Mouse (Mus musculus): Measurements from ENCODE around the gene Dab1. TPM values are rescaled to one million over a fixed set of nuclear protein-coding genes. Genes with fewer than 3 reads are reported as not detected.

Dab1 gene
- total and polyA plus RNA-seq, 3 experiments: not detected

DNA sequence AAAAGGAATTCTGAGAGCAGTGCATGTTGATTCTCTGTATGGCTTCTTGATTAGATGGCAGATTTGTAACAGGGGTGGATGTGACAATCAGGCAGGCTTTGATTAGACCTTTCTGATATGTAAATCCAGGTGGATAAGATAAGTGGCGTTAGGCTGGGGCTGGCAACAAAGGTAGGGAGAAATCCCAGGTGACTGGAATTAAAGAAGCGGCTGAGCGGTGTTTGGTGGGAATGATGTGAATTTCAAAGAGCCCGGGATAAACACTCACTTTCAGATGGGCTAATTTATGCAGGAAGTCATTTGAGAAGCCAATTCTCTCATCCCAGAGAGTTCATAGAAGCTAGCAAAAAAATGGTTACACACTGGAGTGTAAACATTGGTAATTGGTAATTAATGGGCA, 598.2 kb downstream of the Dab1 start:
- DNase-seq (ENCODE audit: low read depth, low spot score): no peak
- H3K4me3 ChIP-seq (ENCODE audit: control insufficient read depth in 1 of 2, insufficient read depth in 1 of 2, low read depth in 2 of 2, low read length in 2 of 2): no peak overlapping the region
- no peaks in the 10 kb centered on the region for H3K9me3 ChIP-seq (replicated peaks; ENCODE audit: insufficient read depth, low read length)
- no peaks in the 10 kb centered on the region for H3K79me2 ChIP-seq (ENCODE audit: control insufficient read depth, insufficient read depth, low read length, poor library complexity)
- H3K27ac ChIP-seq (ENCODE audit: control insufficient read depth, low read depth, low read length): no peak overlapping the region
- H3K4me1 ChIP-seq (ENCODE audit: control insufficient read depth in 1 of 2, insufficient read depth in 2 of 2, low read length in 2 of 2): no peaks in the 10 kb centered on the region
- no peaks in the 10 kb centered on the region for H3K27me3 ChIP-seq (ENCODE audit: control insufficient read depth in 1 of 2, insufficient read depth in 2 of 2, low read length in 2 of 2)
- no peaks in the 10 kb centered on the region for H3K36me3 ChIP-seq (ENCODE audit: control insufficient read depth in 1 of 2, insufficient read depth in 2 of 2, low read length in 2 of 2)
- TF ChIP-seq JUND (IDR thresholded peaks at IDR 0.05; ENCODE audit: low read depth, low read length) (no peak), MYB (IDR thresholded peaks at IDR 0.05; ENCODE audit: low read depth, low read length) (no peak), USF2 (IDR thresholded peaks at IDR 0.05; ENCODE audit: borderline replicate concordance in 1 of 2, insufficient read depth in 1 of 2, low read depth in 1 of 2, low read length in 2 of 2) (no peak), TBP (IDR thresholded peaks at IDR 0.05; ENCODE audit: low read depth, low read length) (no peak), GATA1 (IDR thresholded peaks at IDR 0.05; ENCODE audit: low read depth, low read length) (no peak), ZNF384 (IDR thresholded peaks at IDR 0.05; ENCODE audit: low read depth, low read length) (no peak), BHLHE40 (IDR thresholded peaks at IDR 0.05; ENCODE audit: borderline replicate concordance, low read depth, low read length) (no peak), TAL1 (IDR thresholded peaks at IDR 0.05; ENCODE audit: low read length) (no peak), POLR2A (IDR thresholded peaks at IDR 0.05; ENCODE audit: control insufficient read depth in 1 of 2, insufficient read depth in 1 of 2, low read depth in 1 of 2, low read length in 2 of 2, poor library complexity in 1 of 2) (no peak), USF1 (IDR thresholded peaks at IDR 0.05; ENCODE audit: low read depth, low read length) (no peak), UBTF (IDR thresholded peaks at IDR 0.05; ENCODE audit: borderline replicate concordance, insufficient read depth, low read depth, low read length) (no peak), ETS1 (IDR thresholded peaks at IDR 0.05; ENCODE audit: low read depth, low read length) (no peak), MXI1 (IDR thresholded peaks at IDR 0.05; ENCODE audit: low read depth, low read length) (no peak), CHD2 (IDR thresholded peaks at IDR 0.05; ENCODE audit: low read length) (no peak), ZKSCAN1 (IDR thresholded peaks at IDR 0.05; ENCODE audit: low read depth, low read length) (no peak), E2F4 (IDR thresholded peaks at IDR 0.05; ENCODE audit: borderline replicate concordance, low read depth, low read length) (no peak), ZMIZ1 (IDR thresholded peaks at IDR 0.05; ENCODE audit: low read depth, low read length) (no peak), CTCF (IDR thresholded peaks at IDR 0.05 in 2 of 3, conservative IDR thresholded peaks at IDR 0.05 in 1 of 3; ENCODE audit: control insufficient read depth in 1 of 3, insufficient read depth in 1 of 3, low read depth in 2 of 3, low read length in 3 of 3, poor library complexity in 1 of 3, severe bottlenecking in 1 of 3) (no peak)
- H3K9ac ChIP-seq (ENCODE audit: control insufficient read depth, low read depth, low read length, poor library complexity, severe bottlenecking): no peak overlapping the region

DNA sequence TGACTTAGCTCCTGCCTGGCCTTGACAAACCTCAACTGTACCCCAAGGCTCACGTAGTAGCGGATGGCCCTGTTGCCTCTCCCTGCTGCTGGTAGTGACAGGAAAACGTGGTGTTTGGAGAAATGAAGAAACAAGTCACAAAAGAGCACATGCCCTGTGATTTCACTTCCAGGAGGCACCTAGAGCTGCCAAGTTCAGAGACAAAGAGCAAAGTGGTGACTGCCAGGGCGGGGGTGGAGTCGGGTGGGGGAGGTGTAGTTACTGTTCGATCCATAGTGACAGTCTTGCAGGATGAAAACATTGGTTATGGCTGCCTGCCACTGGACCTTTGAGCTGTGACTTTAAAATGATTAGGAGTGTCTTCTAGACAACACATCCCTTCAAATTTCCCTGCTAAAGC, 599.6 kb downstream of the Dab1 start:
- H3K79me2 ChIP-seq (ENCODE audit: control insufficient read depth, insufficient read depth, low read length, poor library complexity): no peaks in the 10 kb centered on the region
- no peak overlapping the region for H3K27ac ChIP-seq (ENCODE audit: control insufficient read depth, low read depth, low read length)
- no peaks in the 10 kb centered on the region for H3K4me1 ChIP-seq (ENCODE audit: control insufficient read depth in 1 of 2, insufficient read depth in 2 of 2, low read length in 2 of 2)
- H3K4me3 ChIP-seq (ENCODE audit: control insufficient read depth in 1 of 2, insufficient read depth in 1 of 2, low read depth in 2 of 2, low read length in 2 of 2): no peak overlapping the region
- no peak for DNase-seq (ENCODE audit: low read depth, low spot score)
- H3K9ac ChIP-seq (ENCODE audit: control insufficient read depth, low read depth, low read length, poor library complexity, severe bottlenecking): no peak overlapping the region
- TF ChIP-seq MAX (IDR thresholded peaks at IDR 0.05; ENCODE audit: low read length): no peak
- TF ChIP-seq JUND (IDR thresholded peaks at IDR 0.05; ENCODE audit: low read depth, low read length): no peak
- TF ChIP-seq EP300 (IDR thresholded peaks at IDR 0.05; ENCODE audit: low read depth in 1 of 2, low read length in 2 of 2): no peak
- TF ChIP-seq POLR2AphosphoS5 (IDR thresholded peaks at IDR 0.05; ENCODE audit: borderline replicate concordance, low read depth, low read length): no peak
- no peak for TF ChIP-seq USF2 (IDR thresholded peaks at IDR 0.05; ENCODE audit: borderline replicate concordance in 1 of 2, insufficient read depth in 1 of 2, low read depth in 1 of 2, low read length in 2 of 2)
- TF ChIP-seq UBTF (IDR thresholded peaks at IDR 0.05; ENCODE audit: borderline replicate concordance, insufficient read depth, low read depth, low read length): no peak
- TF ChIP-seq ZNF384 (IDR thresholded peaks at IDR 0.05; ENCODE audit: low read depth, low read length): no peak
- TF ChIP-seq MEF2A (IDR thresholded peaks at IDR 0.05; ENCODE audit: extremely low read depth, insufficient replicate concordance, low read depth, low read length, poor library complexity, severe bottlenecking): no peak
- TF ChIP-seq NRF1 (IDR thresholded peaks at IDR 0.05; ENCODE audit: insufficient read depth, low read depth, low read length, poor library complexity, severe bottlenecking): no peak
- TF ChIP-seq RAD21 (IDR thresholded peaks at IDR 0.05; ENCODE audit: low read depth, low read length): no peak
- no peak for TF ChIP-seq TCF12 (IDR thresholded peaks at IDR 0.05; ENCODE audit: low read depth, low read length)
- TF ChIP-seq E2F4 (IDR thresholded peaks at IDR 0.05; ENCODE audit: borderline replicate concordance, low read depth, low read length): no peak
- TF ChIP-seq SMC3 (IDR thresholded peaks at IDR 0.05; ENCODE audit: low read depth, low read length): no peak
- no peak for TF ChIP-seq CHD2 (IDR thresholded peaks at IDR 0.05; ENCODE audit: low read length)
- TF ChIP-seq SIN3A (IDR thresholded peaks at IDR 0.05; ENCODE audit: low read length): no peak
- TF ChIP-seq POLR2AphosphoS2 (IDR thresholded peaks at IDR 0.05; ENCODE audit: low read length): no peak
- TF ChIP-seq POLR2A (IDR thresholded peaks at IDR 0.05; ENCODE audit: control insufficient read depth in 1 of 2, insufficient read depth in 1 of 2, low read depth in 1 of 2, low read length in 2 of 2, poor library complexity in 1 of 2): no peak
- no peak for TF ChIP-seq ETS1 (IDR thresholded peaks at IDR 0.05; ENCODE audit: low read depth, low read length)
- TF ChIP-seq MAZ (IDR thresholded peaks at IDR 0.05; ENCODE audit: low read depth, low read length): no peak
- TF ChIP-seq MXI1 (IDR thresholded peaks at IDR 0.05; ENCODE audit: low read depth, low read length): no peak
- H3K9me3 ChIP-seq (replicated peaks; ENCODE audit: insufficient read depth, low read length): no peaks in the 10 kb centered on the region
- no peaks in the 10 kb centered on the region for H3K36me3 ChIP-seq (ENCODE audit: control insufficient read depth in 1 of 2, insufficient read depth in 2 of 2, low read length in 2 of 2)
- H3K27me3 ChIP-seq (ENCODE audit: control insufficient read depth in 1 of 2, insufficient read depth in 2 of 2, low read length in 2 of 2): no peaks in the 10 kb centered on the region

Data from MEL (cell line).